Mouse (Mus musculus): ENCODE measurements around the gene Gm9922.

Gm9922 gene

DNA sequence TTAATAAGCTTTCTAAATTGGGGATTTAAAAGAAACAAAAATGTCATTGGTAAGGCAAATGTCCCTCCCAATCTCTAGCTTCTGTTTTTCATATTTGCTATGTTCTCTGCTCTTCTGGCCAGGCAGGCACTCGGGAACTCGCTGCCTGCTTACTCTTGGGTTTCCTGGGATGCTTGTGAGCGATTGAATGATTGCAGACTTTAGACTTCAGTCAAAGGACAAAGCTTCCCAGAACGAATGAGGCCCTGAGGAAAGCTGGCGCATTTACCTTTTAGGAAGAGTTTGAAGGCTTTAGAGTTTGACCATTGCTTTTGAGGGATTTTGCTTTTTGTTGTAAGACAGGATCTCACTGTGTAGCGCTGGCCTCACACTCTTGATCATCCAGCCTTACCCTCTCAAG is 41.9 kb downstream of the Gm9922 start:
- no peak for DNase-seq (ENCODE audit: low read depth, low spot score)

Data from embryo, embryonic 11.5 days (tissue).